Mouse (Mus musculus): ENCODE measurements around the gene Neo1. TPM values are rescaled to one million over a fixed set of nuclear protein-coding genes. Genes with fewer than 3 reads are reported as not detected.

Neo1 gene
- total and polyA plus RNA-seq, 3 experiments, result 0.85 to 2.1 (median 1.4) TPM

DNA sequence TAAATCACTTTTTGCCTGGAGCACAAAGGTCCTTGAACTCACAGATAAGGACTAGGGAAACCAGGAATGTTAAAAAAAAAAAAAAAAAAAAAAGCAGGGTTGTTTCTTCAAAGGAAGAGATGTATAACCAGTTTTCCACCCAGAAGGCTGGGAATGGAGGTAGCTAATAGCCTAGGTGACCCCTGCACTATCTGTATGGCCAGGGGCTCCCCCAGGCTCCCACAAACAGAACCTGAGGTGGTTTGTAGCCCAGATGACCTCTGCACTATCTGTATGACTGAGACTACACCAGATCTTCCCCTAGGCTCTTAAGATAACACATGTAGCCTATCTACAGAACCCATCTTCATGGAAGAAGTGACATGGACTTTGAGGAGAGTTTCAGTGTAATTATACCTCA, 5.6 kb upstream of the Neo1 start:
- in situ Hi-C loops (cut with MboI; ENCODE audit: low pct_ligation_motif_present, low pct_unique_long_range_greater_than_20kb, low sequenced_read_pairs), result no loop called here

DNA sequence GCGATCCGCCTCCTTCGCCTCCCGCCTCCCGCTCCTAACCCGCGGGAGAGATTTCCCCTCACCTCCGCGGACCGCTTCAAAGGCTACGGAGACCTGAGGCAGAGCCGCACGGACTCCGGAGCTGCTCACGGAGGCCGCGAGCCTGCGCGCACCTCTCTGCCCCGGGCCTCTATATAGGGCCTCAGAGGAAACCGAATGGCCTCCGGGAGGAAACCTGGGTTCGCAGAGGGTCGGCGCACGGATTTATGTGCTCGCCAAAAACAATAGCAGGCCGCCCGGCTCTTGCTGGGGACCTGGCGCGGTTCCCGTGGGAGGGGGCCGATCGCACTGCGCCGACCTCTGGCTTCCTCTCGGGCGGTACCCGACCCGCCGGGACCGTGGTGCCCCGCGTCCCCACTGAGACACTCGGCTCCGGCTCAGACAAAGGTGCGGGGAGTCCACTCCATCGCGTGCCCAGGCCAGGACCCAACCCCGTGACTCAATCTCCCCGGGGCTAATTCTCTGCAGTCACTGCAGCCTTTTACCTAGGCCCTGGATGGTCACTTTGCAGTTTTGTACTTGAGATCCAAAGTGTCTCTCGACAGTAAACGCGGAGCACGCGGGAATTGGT, 596 bp upstream of the Neo1 start:
- no peak for DNase-seq (ENCODE audit: extremely low read depth)
- H3K9me3 ChIP-seq (replicated peaks; ENCODE audit: low read length), result peaks cover 3% of the 10 kb centered on the region
- H3K4me1 ChIP-seq (ENCODE audit: control insufficient read depth in 1 of 2, insufficient read depth in 2 of 2), result peaks cover 0 to 9% of the 10 kb centered on the region in 2 experiments; a peak in 1 of 4 replicates
- dilution Hi-C loops (cut with MboI; ENCODE audit: extremely low pct_ligation_motif_present, extremely low pct_unique_long_range_greater_than_20kb, low sequenced_read_pairs), result no loop called here
- no peaks in the 10 kb centered on the region for H3K79me2 ChIP-seq (replicated peaks; ENCODE audit: control insufficient read depth, extremely low read depth, insufficient read depth, poor library complexity, severe bottlenecking)
- H3K27ac ChIP-seq (ENCODE audit: insufficient read depth, low read depth), result no peak overlapping the region
- H3K27me3 ChIP-seq (replicated peaks), result no peaks in the 10 kb centered on the region
- peak overlapping the region; percentile 6 to 61 (median 58) for H3K4me3 ChIP-seq (replicated peaks in 1 of 3; ENCODE audit: low read depth in 2 of 3, low read length in 2 of 3, poor library complexity in 1 of 3)
- peak overlapping the region; percentile 44 for H3K9ac ChIP-seq (ENCODE audit: insufficient read depth, low read depth)
- peak overlapping the region; percentile 69; the same call in 1 of the 2 replicates for H3K4me2 ChIP-seq (ENCODE audit: insufficient read depth, low read depth, poor library complexity, severe bottlenecking)
- TF ChIP-seq JUND (conservative IDR thresholded peaks at IDR 0.05; ENCODE audit: low read depth, low read length), result no peak
- no peak for TF ChIP-seq RAD21 (IDR thresholded peaks at IDR 0.05; ENCODE audit: low read depth, low read length)
- TF ChIP-seq ZKSCAN1 (IDR thresholded peaks at IDR 0.05; ENCODE audit: borderline replicate concordance, low read depth, low read length), result no peak
- no peak for TF ChIP-seq USF1 (IDR thresholded peaks at IDR 0.05; ENCODE audit: low read depth, low read length)
- no peak for TF ChIP-seq RCOR1 (conservative IDR thresholded peaks at IDR 0.05; ENCODE audit: low read depth, low read length)
- TF ChIP-seq BHLHE40 (IDR thresholded peaks at IDR 0.05; ENCODE audit: low read depth, low read length), result no peak
- TF ChIP-seq ETS1 (conservative IDR thresholded peaks at IDR 0.05; ENCODE audit: low read depth, low read length), result no peak
- TF ChIP-seq MEF2A (IDR thresholded peaks at IDR 0.05; ENCODE audit: borderline replicate concordance, low read depth, low read length), result no peak
- TF ChIP-seq SMC3 (IDR thresholded peaks at IDR 0.05; ENCODE audit: low read depth, low read length), result no peak
- no peak for TF ChIP-seq PAX5 (IDR thresholded peaks at IDR 0.05; ENCODE audit: low read length)
- no peak for TF ChIP-seq IRF4 (IDR thresholded peaks at IDR 0.05; ENCODE audit: low read depth, low read length)
- TF ChIP-seq MAFK (IDR thresholded peaks at IDR 0.05; ENCODE audit: insufficient replicate concordance, low read length), result no peak
- TF ChIP-seq POLR2A (IDR thresholded peaks at IDR 0.05; ENCODE audit: low read depth, low read length), result no peak
- TF ChIP-seq ZNF384 (IDR thresholded peaks at IDR 0.05; ENCODE audit: low read depth, low read length), result no peak
- TF ChIP-seq HCFC1 (IDR thresholded peaks at IDR 0.05; ENCODE audit: low read depth, low read length), result no peak
- TF ChIP-seq MYC (IDR thresholded peaks at IDR 0.05; ENCODE audit: low read depth, low read length), result no peak
- TF ChIP-seq ZC3H11A (IDR thresholded peaks at IDR 0.05; ENCODE audit: low read depth, low read length), result no peak
- H3K36me3 ChIP-seq (replicated peaks in 1 of 2; ENCODE audit: control insufficient read depth in 1 of 2, insufficient read depth in 1 of 2, low read length in 1 of 2), result no peaks in the 10 kb centered on the region
- in situ Hi-C loops (cut with MboI; ENCODE audit: low pct_ligation_motif_present, low pct_unique_long_range_greater_than_20kb, low sequenced_read_pairs), result no loop called here

More for the DNA sequence above, 5.6 kb upstream of the Neo1 start:
- Histone ChIP-seq H3K27ac (ENCODE audit: insufficient read depth, low read depth) (no peak overlapping the region), H3K79me2 (replicated peaks; ENCODE audit: control insufficient read depth, extremely low read depth, insufficient read depth, poor library complexity, severe bottlenecking) (no peaks in the 10 kb centered on the region), H3K4me2 (ENCODE audit: insufficient read depth, low read depth, poor library complexity, severe bottlenecking) (no peak overlapping the region), H3K27me3 (replicated peaks) (no peaks in the 10 kb centered on the region), H3K4me3 (replicated peaks in 1 of 3; ENCODE audit: low read depth in 2 of 3, low read length in 2 of 3, poor library complexity in 1 of 3) (no peak overlapping the region), H3K36me3 (replicated peaks in 1 of 2; ENCODE audit: control insufficient read depth in 1 of 2, insufficient read depth in 1 of 2, low read length in 1 of 2) (no peaks in the 10 kb centered on the region), H3K9me3 (replicated peaks; ENCODE audit: low read length) (no peaks in the 10 kb centered on the region), H3K9ac (ENCODE audit: insufficient read depth, low read depth) (no peak overlapping the region), H3K4me1 (ENCODE audit: control insufficient read depth in 1 of 2, insufficient read depth in 2 of 2) (no peaks in the 10 kb centered on the region)
- DNase-seq (ENCODE audit: extremely low read depth), result no peak
- TF ChIP-seq JUN (IDR thresholded peaks at IDR 0.05; ENCODE audit: insufficient read depth, low read depth, low read length) (no peak), MYC (IDR thresholded peaks at IDR 0.05; ENCODE audit: low read depth, low read length) (no peak), MXI1 (IDR thresholded peaks at IDR 0.05; ENCODE audit: low read depth, low read length) (no peak), MAX (IDR thresholded peaks at IDR 0.05; ENCODE audit: low read length) (no peak), CHD2 (IDR thresholded peaks at IDR 0.05; ENCODE audit: low read length) (no peak), ZKSCAN1 (IDR thresholded peaks at IDR 0.05; ENCODE audit: borderline replicate concordance, low read depth, low read length) (no peak)
- dilution Hi-C loops (cut with MboI; ENCODE audit: extremely low pct_ligation_motif_present, extremely low pct_unique_long_range_greater_than_20kb, low sequenced_read_pairs), result no loop called here
